Mouse (Mus musculus): ENCODE results near the gene Tmem232.

- TF ChIP-seq IRF4 (IDR thresholded peaks at IDR 0.05; ENCODE audit: low read depth, low read length) (no peak), NELFE (IDR thresholded peaks at IDR 0.05; ENCODE audit: low read depth, low read length) (no peak), CTCF (conservative IDR thresholded peaks at IDR 0.05 in 1 of 2, IDR thresholded peaks at IDR 0.05 in 1 of 2; ENCODE audit: low read depth in 2 of 2, low read length in 2 of 2) (no peak), EP300 (IDR thresholded peaks at IDR 0.05; ENCODE audit: low read length) (no peak), UBTF (IDR thresholded peaks at IDR 0.05; ENCODE audit: low read depth, low read length) (no peak), POLR2A (IDR thresholded peaks at IDR 0.05; ENCODE audit: low read depth, low read length) (no peak), SMC3 (IDR thresholded peaks at IDR 0.05; ENCODE audit: low read depth, low read length) (no peak), MAX (IDR thresholded peaks at IDR 0.05; ENCODE audit: low read length) (no peak), ELF1 (IDR thresholded peaks at IDR 0.05; ENCODE audit: low read depth, low read length) (no peak), POLR2AphosphoS2 (IDR thresholded peaks at IDR 0.05; ENCODE audit: low read depth, low read length) (no peak), HCFC1 (IDR thresholded peaks at IDR 0.05; ENCODE audit: low read depth, low read length) (no peak), ZC3H11A (IDR thresholded peaks at IDR 0.05; ENCODE audit: low read depth, low read length) (no peak), E2F4 (IDR thresholded peaks at IDR 0.05; ENCODE audit: insufficient replicate concordance, low read depth, low read length) (no peak)
These were observed 135.3 kb downstream of the Tmem232 start for GRCm38 (mm10) chr17:65405309-65405708.

All from CH12.LX (cell line).